Mouse (Mus musculus): Measurements from ENCODE around the gene Sec24d. TPM values are rescaled to one million over a fixed set of nuclear protein-coding genes. Genes with fewer than 3 reads are reported as not detected.

The Sec24d gene
- total RNA-seq, 1 experiment: 20.0 TPM

- no peak overlapping the region for H3K9ac ChIP-seq (ENCODE audit: insufficient read depth, low read depth, low read length, poor library complexity, severe bottlenecking)
- in situ Hi-C loops (cut with MboI; ENCODE audit: low sequenced_read_pairs in 2 of 2, unreplicated experiment in 2 of 2): no loop called here
- no peak for DNase-seq (ENCODE audit: low read depth, low spot score)
- H3K4me1 ChIP-seq (ENCODE audit: control insufficient read depth in 2 of 2, insufficient read depth in 2 of 2, low read length in 2 of 2, poor library complexity in 1 of 2): 0 out of 4 replicates have a peak, but pooled peaks cover 0 to 2% of the 10 kb centered on the region in 2 experiments
- no peak overlapping the region for H3K4me3 ChIP-seq (ENCODE audit: insufficient read depth in 1 of 2, low read depth in 1 of 2, low read length in 2 of 2, poor library complexity in 1 of 2, severe bottlenecking in 1 of 2)
- no peaks in the 10 kb centered on the region for H3K9me3 ChIP-seq (ENCODE audit: control insufficient read depth, insufficient read depth, low read depth, low read length)
- TF ChIP-seq ZNF384 (IDR thresholded peaks at IDR 0.05; ENCODE audit: low read depth, low read length): no peak
- no peak for TF ChIP-seq CHD2 (IDR thresholded peaks at IDR 0.05; ENCODE audit: low read depth, low read length)
- TF ChIP-seq MAFK (IDR thresholded peaks at IDR 0.05; ENCODE audit: insufficient read depth, low read depth, low read length): no peak
- TF ChIP-seq ZC3H11A (IDR thresholded peaks at IDR 0.05; ENCODE audit: borderline replicate concordance, low read depth, low read length): no peak
- TF ChIP-seq HCFC1 (IDR thresholded peaks at IDR 0.05; ENCODE audit: borderline replicate concordance, insufficient read depth, low read length): no peak
- no peak overlapping the region for H3K27ac ChIP-seq (ENCODE audit: insufficient read depth, low read depth, low read length, poor library complexity, severe bottlenecking)
- no peaks in the 10 kb centered on the region for H3K36me3 ChIP-seq (ENCODE audit: control insufficient read depth, insufficient read depth, low read length, poor library complexity, severe bottlenecking)
Observed at GRCm38 (mm10) chr3:123258709-123259108, 8.5 kb upstream of the Sec24d start.

GRCm38 (mm10) chr3:123264706-123265105 lies 2.5 kb upstream of the Sec24d start:
- in situ Hi-C loops (cut with MboI; ENCODE audit: low sequenced_read_pairs in 2 of 2, unreplicated experiment in 2 of 2): no loop called here
- TF ChIP-seq CHD2 (IDR thresholded peaks at IDR 0.05; ENCODE audit: low read depth, low read length) (no peak), ZNF384 (IDR thresholded peaks at IDR 0.05; ENCODE audit: low read depth, low read length) (no peak), MAFK (IDR thresholded peaks at IDR 0.05; ENCODE audit: insufficient read depth, low read depth, low read length) (peak; percentile 15; the same call in 1 of the 2 replicates), ZC3H11A (IDR thresholded peaks at IDR 0.05; ENCODE audit: borderline replicate concordance, low read depth, low read length) (no peak), HCFC1 (IDR thresholded peaks at IDR 0.05; ENCODE audit: borderline replicate concordance, insufficient read depth, low read length) (peak; percentile 48; the same call in 1 of the 2 replicates)
- Histone ChIP-seq H3K4me3 (ENCODE audit: insufficient read depth in 1 of 2, low read depth in 1 of 2, low read length in 2 of 2, poor library complexity in 1 of 2, severe bottlenecking in 1 of 2) (peak overlapping the region; percentile 74 to 96), H3K9ac (ENCODE audit: insufficient read depth, low read depth, low read length, poor library complexity, severe bottlenecking) (peak overlapping the region; percentile 93), H3K9me3 (ENCODE audit: control insufficient read depth, insufficient read depth, low read depth, low read length) (no peaks in the 10 kb centered on the region), H3K36me3 (ENCODE audit: control insufficient read depth, insufficient read depth, low read length, poor library complexity, severe bottlenecking) (0 out of 2 replicates have a peak, but pooled peaks cover 2% of the 10 kb centered on the region), H3K4me1 (ENCODE audit: control insufficient read depth in 2 of 2, insufficient read depth in 2 of 2, low read length in 2 of 2, poor library complexity in 1 of 2) (peaks cover 0 to 2% of the 10 kb centered on the region in 2 experiments; a peak in 1 of 4 replicates), H3K27ac (ENCODE audit: insufficient read depth, low read depth, low read length, poor library complexity, severe bottlenecking) (no peak overlapping the region)
- peak; percentile 52 for DNase-seq (ENCODE audit: low read depth, low spot score)

GRCm38 (mm10) chr3:123267741-123268201 lies 516 bp downstream of the Sec24d start:
- Histone ChIP-seq H3K9ac (ENCODE audit: insufficient read depth, low read depth, low read length, poor library complexity, severe bottlenecking) (peak overlapping the region; percentile 66), H3K9me3 (ENCODE audit: control insufficient read depth, insufficient read depth, low read depth, low read length) (no peaks in the 10 kb centered on the region), H3K4me1 (ENCODE audit: control insufficient read depth in 2 of 2, insufficient read depth in 2 of 2, low read length in 2 of 2, poor library complexity in 1 of 2) (peaks cover 0 to 2% of the 10 kb centered on the region in 2 experiments; a peak in 1 of 4 replicates), H3K27ac (ENCODE audit: insufficient read depth, low read depth, low read length, poor library complexity, severe bottlenecking) (no peak overlapping the region), H3K4me3 (ENCODE audit: insufficient read depth in 1 of 2, low read depth in 1 of 2, low read length in 2 of 2, poor library complexity in 1 of 2, severe bottlenecking in 1 of 2) (peak overlapping the region; percentile 81 to 85), H3K36me3 (ENCODE audit: control insufficient read depth, insufficient read depth, low read length, poor library complexity, severe bottlenecking) (peaks cover 2% of the 10 kb centered on the region; the same call in 1 of the 2 replicates)
- in situ Hi-C loops (cut with MboI; ENCODE audit: low sequenced_read_pairs in 2 of 2, unreplicated experiment in 2 of 2): no loop called here
- no peak for TF ChIP-seq CHD2 (IDR thresholded peaks at IDR 0.05; ENCODE audit: low read depth, low read length)
- TF ChIP-seq ZC3H11A (IDR thresholded peaks at IDR 0.05; ENCODE audit: borderline replicate concordance, low read depth, low read length): no peak
- peak; percentile 37; the same call in 1 of the 2 replicates for TF ChIP-seq MAFK (IDR thresholded peaks at IDR 0.05; ENCODE audit: insufficient read depth, low read depth, low read length)
- TF ChIP-seq HCFC1 (IDR thresholded peaks at IDR 0.05; ENCODE audit: borderline replicate concordance, insufficient read depth, low read length): no peak
- peak; percentile 25 for DNase-seq (ENCODE audit: low read depth, low spot score)

GRCm38 (mm10) chr3:123282866-123283615 lies 15.8 kb downstream of the Sec24d start:
- Histone ChIP-seq H3K9ac (ENCODE audit: insufficient read depth, low read depth, low read length, poor library complexity, severe bottlenecking) (no peak overlapping the region), H3K4me1 (ENCODE audit: control insufficient read depth in 2 of 2, insufficient read depth in 2 of 2, low read length in 2 of 2, poor library complexity in 1 of 2) (no peaks in the 10 kb centered on the region), H3K27ac (ENCODE audit: insufficient read depth, low read depth, low read length, poor library complexity, severe bottlenecking) (no peak overlapping the region), H3K4me3 (ENCODE audit: insufficient read depth in 1 of 2, low read depth in 1 of 2, low read length in 2 of 2, poor library complexity in 1 of 2, severe bottlenecking in 1 of 2) (no peak overlapping the region), H3K9me3 (ENCODE audit: control insufficient read depth, insufficient read depth, low read depth, low read length) (no peaks in the 10 kb centered on the region), H3K36me3 (ENCODE audit: control insufficient read depth, insufficient read depth, low read length, poor library complexity, severe bottlenecking) (peaks cover 4% of the 10 kb centered on the region; the same call in 1 of the 2 replicates)
- TF ChIP-seq ZC3H11A (IDR thresholded peaks at IDR 0.05; ENCODE audit: borderline replicate concordance, low read depth, low read length) (no peak), HCFC1 (IDR thresholded peaks at IDR 0.05; ENCODE audit: borderline replicate concordance, insufficient read depth, low read length) (no peak), ZNF384 (IDR thresholded peaks at IDR 0.05; ENCODE audit: low read depth, low read length) (no peak), CHD2 (IDR thresholded peaks at IDR 0.05; ENCODE audit: low read depth, low read length) (no peak), MAFK (IDR thresholded peaks at IDR 0.05; ENCODE audit: insufficient read depth, low read depth, low read length) (no peak)
- in situ Hi-C loops (cut with MboI; ENCODE audit: low sequenced_read_pairs in 2 of 2, unreplicated experiment in 2 of 2): no loop called here
- no peak for DNase-seq (ENCODE audit: low read depth, low spot score)

Data from ES-E14 (cell line).